Mouse (Mus musculus) kidney, embryonic 14.5 days (tissue): Measurements from ENCODE around the gene Slc7a3. TPM values are rescaled to one million over a fixed set of nuclear protein-coding genes. Genes with fewer than 3 reads are reported as not detected.
"Not testable (repeated sequence)": the region's sequence is repeated elsewhere in the genome, so short reads cannot be mapped to it uniquely, and the experiment has no call there.

Experiments
- ATAC-seq: fragments of 200-750 bp; cut with Nextera tagmentation; 2 replicates; pipeline ENCODE4 v1.8.0; 2017; ENCODE audit warnings: moderate number of reproducible peaks, mild to moderate bottlenecking, moderate TSS enrichment, moderate library complexity; ENCODE audit not compliant: low FRiP score, low TSS enrichment
- H3K27ac ChIP-seq: fragments of 300-500 bp; sonication (generic); 2 replicates; pipeline ENCODE4 v1.5.1; 2014; ENCODE audit warnings: low read depth, mild to moderate bottlenecking, low read length, moderate library complexity, mixed read lengths
- H3K27me3 ChIP-seq: fragments of 300-500 bp; sonication (generic); 2 replicates; pipeline ENCODE4 v1.6.1; 2014; ENCODE audit warnings: mild to moderate bottlenecking, low read length; ENCODE audit not compliant: control insufficient read depth, insufficient read depth
- H3K36me3 ChIP-seq: fragments of 300-500 bp; sonication (generic); 2 replicates; pipeline ENCODE4 v1.6.1; 2014; ENCODE audit warnings: low read length, mixed read lengths; ENCODE audit not compliant: control insufficient read depth, insufficient read depth
- H3K4me1 ChIP-seq: fragments of 300-500 bp; sonication (generic); 2 replicates; pipeline ENCODE4 v1.6.1; 2014; ENCODE audit warnings: low read length, mixed read lengths; ENCODE audit not compliant: control insufficient read depth, insufficient read depth
- H3K4me2 ChIP-seq: fragments of 300-500 bp; sonication (generic); replicated peaks from 2 replicates; pipeline ENCODE4 v1.6.1; 2014; ENCODE audit warnings: low read depth, mild to moderate bottlenecking, low read length
- H3K4me3 ChIP-seq: fragments of 300-500 bp; sonication (generic); 2 replicates; pipeline ENCODE4 v1.5.1; 2014; ENCODE audit warnings: mild to moderate bottlenecking, low read length
- H3K9ac ChIP-seq: fragments of 300-500 bp; sonication (generic); 2 replicates; pipeline ENCODE4 v1.6.1; 2014; ENCODE audit warnings: low read depth, mild to moderate bottlenecking, low read length, moderate library complexity
- H3K9me3 ChIP-seq: fragments of 300-500 bp; sonication (generic); 2 replicates; pipeline ENCODE4 v1.6.1; 2016; ENCODE audit warnings: low read length; ENCODE audit not compliant: control insufficient read depth
- WGBS: fragments of 180-500 bp; shearing (Covaris S2); extraction: QIAGEN DNeasy Blood & Tissue Kit; methylation state at CpG from one replicate; pipeline ENCODE4 v1.1.7; 2014; 5-methylcytosine and 5-hydroxymethylcytosine counted together
- polyA plus RNA-seq: library from polyadenylated mRNA; unstranded; fragments of >200 nt; fragmentation: Nextera tagmentation; extraction: Ambion mirVana; gene quantifications from 2 replicates; pipeline ENCODE4 v1.2.1, GENCODE M21; 2014

Slc7a3 gene
- 2.2 and 2.3 TPM in 2 replicates for polyA plus RNA-seq

GRCm38 (mm10) chrX:101085920-101086319 is at the start of gene Slc7a3:
Gene Slc7a3 (minus strand): TSS chrX:101086020.
- peak within 1 kb of the TSS; percentile 52 for H3K4me2 ChIP-seq
- H3K9me3 ChIP-seq: no peaks in the 10 kb centered on the region
- peak within 1 kb of the TSS; percentile 31 for H3K4me3 ChIP-seq
- 38% methylated on average over 11 of the region's 11 CpGs for WGBS
- no peaks in the 10 kb centered on the region for H3K4me1 ChIP-seq
- H3K27me3 ChIP-seq: no peaks in the 10 kb centered on the region; the same call in 1 of the 2 replicates
- peak within 1 kb of the TSS; percentile 18; the same call in 1 of the 2 replicates for H3K9ac ChIP-seq
- H3K27ac ChIP-seq: no peak within 1 kb of the TSS
- no peaks in the 10 kb centered on the region for H3K36me3 ChIP-seq
- ATAC-seq: no peak

GRCm38 (mm10) chrX:101131992-101132791 is 46.4 kb upstream of the Slc7a3 start:
- Histone ChIP-seq H3K27ac (no peak overlapping the region), H3K9ac (no peak overlapping the region), H3K9me3 (no peaks in the 10 kb centered on the region), H3K4me1 (no peaks in the 10 kb centered on the region), H3K4me2 (no peak overlapping the region; the same call in 1 of the 2 replicates), H3K36me3 (no peaks in the 10 kb centered on the region), H3K27me3 (no peaks in the 10 kb centered on the region), H3K4me3 (no peak overlapping the region)
- WGBS: 48% methylated on average over 12 of the region's 12 CpGs
- peak; percentile 4; the same call in 1 of the 2 replicates for ATAC-seq

- 25% methylated on average over 7 of the region's 7 CpGs for WGBS
- no peaks in the 10 kb centered on the region for H3K9me3 ChIP-seq
- ATAC-seq: 0 out of 2 replicates have a peak, but pooled peaks have one; percentile 24
- H3K27ac ChIP-seq: no peak overlapping the region
- H3K4me2 ChIP-seq: no peak overlapping the region
- no peaks in the 10 kb centered on the region for H3K36me3 ChIP-seq
- H3K27me3 ChIP-seq: no peaks in the 10 kb centered on the region
- H3K9ac ChIP-seq: no peak overlapping the region
- no peak overlapping the region for H3K4me3 ChIP-seq
- no peaks in the 10 kb centered on the region for H3K4me1 ChIP-seq
Observed at GRCm38 (mm10) chrX:101131001-101131400, 45.2 kb upstream of the Slc7a3 start.

- no peak overlapping the region for H3K27ac ChIP-seq
Observed at GRCm38 (mm10) chrX:101128559-101128958, 42.7 kb upstream of the Slc7a3 start.

GRCm38 (mm10) chrX:101126977-101127376 is 41.2 kb upstream of the Slc7a3 start:
- Histone ChIP-seq H3K27me3 (no peaks in the 10 kb centered on the region), H3K9ac (no peak overlapping the region), H3K4me1 (no peaks in the 10 kb centered on the region), H3K27ac (no peak overlapping the region), H3K9me3 (no peaks in the 10 kb centered on the region), H3K4me2 (no peak overlapping the region), H3K36me3 (no peaks in the 10 kb centered on the region), H3K4me3 (no peak overlapping the region)
- no peak for ATAC-seq
- WGBS: 60% methylated on average over 2 of the region's 2 CpGs

More at GRCm38 (mm10) chrX:101128559-101128958, 42.7 kb upstream of the Slc7a3 start:
- WGBS: 82% methylated on average over 2 of the region's 2 CpGs
- H3K9me3 ChIP-seq: no peaks in the 10 kb centered on the region
- no peak for ATAC-seq
- H3K36me3 ChIP-seq: no peaks in the 10 kb centered on the region
- no peak overlapping the region for H3K9ac ChIP-seq
- H3K4me3 ChIP-seq: no peak overlapping the region
- H3K4me2 ChIP-seq: no peak overlapping the region
- no peaks in the 10 kb centered on the region for H3K4me1 ChIP-seq
- no peaks in the 10 kb centered on the region for H3K27me3 ChIP-seq

- Histone ChIP-seq H3K9me3 (no peaks in the 10 kb centered on the region), H3K36me3 (no peaks in the 10 kb centered on the region), H3K4me2 (no peak overlapping the region), H3K4me3 (no peak overlapping the region), H3K9ac (no peak overlapping the region), H3K27me3 (no peaks in the 10 kb centered on the region), H3K4me1 (no peaks in the 10 kb centered on the region), H3K27ac (no peak overlapping the region)
- ATAC-seq: no peak
- WGBS: 57% methylated on average over 7 of the region's 7 CpGs
Observed at GRCm38 (mm10) chrX:101126474-101126955, 40.7 kb upstream of the Slc7a3 start.

GRCm38 (mm10) chrX:101120546-101120945 is 34.7 kb upstream of the Slc7a3 start:
- no peak overlapping the region for H3K4me3 ChIP-seq
- no peak overlapping the region for H3K27ac ChIP-seq
- no peak overlapping the region for H3K9ac ChIP-seq
- no peaks in the 10 kb centered on the region for H3K4me1 ChIP-seq
- WGBS: 58% methylated on average over 1 of the region's 1 CpGs
- H3K9me3 ChIP-seq: no peaks in the 10 kb centered on the region
- H3K4me2 ChIP-seq: no peak overlapping the region
- H3K27me3 ChIP-seq: no peaks in the 10 kb centered on the region
- ATAC-seq: no peak
- no peaks in the 10 kb centered on the region for H3K36me3 ChIP-seq

GRCm38 (mm10) chrX:101085211-101085610 is 609 bp downstream of the Slc7a3 start:
- ATAC-seq: peak; percentile 71; the same call in 1 of the 2 replicates
- not testable (repeated sequence) for H3K4me1 ChIP-seq, H3K36me3 ChIP-seq, H3K27ac ChIP-seq, H3K9ac ChIP-seq, H3K27me3 ChIP-seq, H3K9me3 ChIP-seq
- 13% methylated on average over 7 of the region's 9 CpGs for WGBS
- H3K4me3 ChIP-seq: peak overlapping the region; percentile 31
- peak overlapping the region; percentile 52 for H3K4me2 ChIP-seq

GRCm38 (mm10) chrX:101084192-101084591 is 1.6 kb downstream of the Slc7a3 start:
- Histone ChIP-seq H3K9me3 (no peaks in the 10 kb centered on the region), H3K27ac (no peak overlapping the region), H3K4me2 (no peak overlapping the region), H3K4me3 (no peak overlapping the region), H3K27me3 (no peaks in the 10 kb centered on the region; the same call in 1 of the 2 replicates), H3K9ac (no peak overlapping the region), H3K36me3 (no peaks in the 10 kb centered on the region), H3K4me1 (no peaks in the 10 kb centered on the region)
- no peak for ATAC-seq
- 54% methylated on average over 2 of the region's 2 CpGs for WGBS
